Comparison of ENCODE assay signal across 12 mouse cellular contexts in genomic region chr8:69915748-69916147, GRCm38 (mm10). TPM values are rescaled to one million over a fixed set of nuclear protein-coding genes. Genes with fewer than 3 reads are reported as not detected.
DNase-seq lines count a peak whose midpoint lies in the region; ATAC-seq and TF ChIP-seq lines count a peak whose summit lies in the region.
"Had no signal": no experiment of that assay in that cellular context is flagged by ENCODE, and none has a peak within 500 bp of the region (broad histone marks: within the 10 kb centered on the region; RNA-seq: fewer than 3 reads in every experiment).

No protein-coding gene starts in this region.

- TF ChIP-seq CTCF in heart, postnatal 0 days (IDR thresholded peaks at IDR 0.05; ENCODE audit: low read depth): peak; percentile 59

- TF ChIP-seq EP300 in heart, postnatal 0 days (IDR thresholded peaks at IDR 0.05; ENCODE audit: low read depth): no peak

- ATAC-seq in hindbrain, embryonic 11.5 days (ENCODE audit: low FRiP score): no peak
- ATAC-seq in hindbrain, embryonic 16.5 days: no peak
- ATAC-seq in heart, postnatal 0 days (ENCODE audit: insufficient read depth, low read depth): peak; percentile 84

- no peaks in the 10 kb centered on the region for H3K4me1 ChIP-seq in hindbrain, embryonic 11.5 days (replicated peaks; ENCODE audit: control insufficient read depth, insufficient read depth, low read length)
- H3K4me1 ChIP-seq in hindbrain, embryonic 16.5 days (ENCODE audit: control insufficient read depth, insufficient read depth, low read depth, low read length): peaks cover 9% of the 10 kb centered on the region
- H3K4me1 ChIP-seq in heart, postnatal 0 days (ENCODE audit: control insufficient read depth, insufficient read depth): no peaks in the 10 kb centered on the region; the same call in 1 of the 2 replicates

- H3K4me2 ChIP-seq in hindbrain, embryonic 11.5 days (replicated peaks; ENCODE audit: low read depth, low read length): no peak overlapping the region
- H3K4me2 ChIP-seq in hindbrain, embryonic 16.5 days (ENCODE audit: low read length): no peak overlapping the region
- no peak overlapping the region for H3K4me2 ChIP-seq in heart, postnatal 0 days (ENCODE audit: low read depth, low read length)
- H3K4me2 ChIP-seq: forebrain, embryonic 12.5 days had no signal

- H3K36me3 ChIP-seq in hindbrain, embryonic 11.5 days (ENCODE audit: control insufficient read depth, insufficient read depth, low read length): peaks cover 19% of the 10 kb centered on the region; the same call in 1 of the 2 replicates
- peaks cover 11% of the 10 kb centered on the region for H3K36me3 ChIP-seq in hindbrain, embryonic 16.5 days (ENCODE audit: control insufficient read depth, insufficient read depth, low read length)
- peaks cover 58% of the 10 kb centered on the region for H3K36me3 ChIP-seq in heart, postnatal 0 days (replicated peaks; ENCODE audit: control insufficient read depth, insufficient read depth, low read length)

- H3K4me3 ChIP-seq in hindbrain, embryonic 11.5 days (ENCODE audit: low read depth, low read length): no peak overlapping the region
- H3K4me3 ChIP-seq in hindbrain, embryonic 16.5 days (ENCODE audit: low read length): no peak overlapping the region
- no peak overlapping the region for H3K4me3 ChIP-seq in heart, postnatal 0 days (ENCODE audit: low read depth, low read length)
- H3K4me3 ChIP-seq: forebrain, embryonic 12.5 days; myocyte had no signal

- H3K9ac ChIP-seq in hindbrain, embryonic 11.5 days (ENCODE audit: low read depth, low read length): no peak overlapping the region
- H3K9ac ChIP-seq in hindbrain, embryonic 16.5 days (ENCODE audit: low read depth, low read length): no peak overlapping the region
- no peak overlapping the region for H3K9ac ChIP-seq in heart, postnatal 0 days (replicated peaks; ENCODE audit: low read depth, low read length)
- H3K9ac ChIP-seq: forebrain, embryonic 12.5 days had no signal

- peak; percentile 33 for DNase-seq in hindbrain, embryonic 11.5 days (ENCODE audit: low spot score)
- peak; percentile 34 for DNase-seq in right cerebral cortex, postnatal 25 days
- DNase-seq in right cerebral cortex, postnatal 4 days: no peak
- DNase-seq in heart, postnatal 0 days (ENCODE audit: low spot score): peak; percentile 92
- no peak for DNase-seq in urinary bladder, postnatal 14 days (ENCODE audit: low spot score)
- DNase-seq in layer of hippocampus, adult 11-12 months (ENCODE audit: low spot score): no peak
- no peak for DNase-seq in adrenal gland, adult 8-10 months
- DNase-seq: kidney, adult 18-20 months had no signal

- no peaks in the 10 kb centered on the region for H3K9me3 ChIP-seq in hindbrain, embryonic 11.5 days (ENCODE audit: control insufficient read depth, low read length)
- no peaks in the 10 kb centered on the region for H3K9me3 ChIP-seq in hindbrain, embryonic 16.5 days (ENCODE audit: control insufficient read depth, low read length)
- no peaks in the 10 kb centered on the region for H3K9me3 ChIP-seq in heart, postnatal 0 days (replicated peaks; ENCODE audit: control insufficient read depth, low read length)
- H3K9me3 ChIP-seq: forebrain, embryonic 12.5 days had no signal

- H3K27ac ChIP-seq in hindbrain, embryonic 11.5 days (ENCODE audit: low read depth, low read length): no peak overlapping the region
- no peak overlapping the region for H3K27ac ChIP-seq in hindbrain, embryonic 16.5 days (ENCODE audit: low read depth, low read length)
- peak overlapping the region; percentile 79 for H3K27ac ChIP-seq in heart, postnatal 0 days (ENCODE audit: low read depth)
- H3K27ac ChIP-seq: forebrain, embryonic 12.5 days had no signal

- H3K27me3 ChIP-seq in hindbrain, embryonic 11.5 days (ENCODE audit: control insufficient read depth, insufficient read depth, low read length): no peaks in the 10 kb centered on the region
- no peaks in the 10 kb centered on the region for H3K27me3 ChIP-seq in hindbrain, embryonic 16.5 days (replicated peaks; ENCODE audit: control insufficient read depth, insufficient read depth, low read length)
- no peaks in the 10 kb centered on the region for H3K27me3 ChIP-seq in heart, postnatal 0 days (ENCODE audit: control insufficient read depth, insufficient read depth, low read length)
- H3K27me3 ChIP-seq: forebrain, embryonic 12.5 days had no signal

- 46% methylated on average over 5 of the region's 5 CpGs for WGBS in hindbrain, embryonic 11.5 days
- 33% methylated on average over 5 of the region's 5 CpGs for WGBS in hindbrain, embryonic 16.5 days
- WGBS in heart, postnatal 0 days: 22% methylated on average over 5 of the region's 5 CpGs

RNA-seq across cellular contexts. Expression of gene Yjefn3, which starts 13.2 kb away (rescaled TPM):
- 4.6 and 6.1 TPM in 2 replicates for polyA plus RNA-seq in hindbrain, embryonic 11.5 days (2014; fragmentation: Nextera tagmentation; extraction: Ambion mirVana)
- polyA plus RNA-seq in hindbrain, embryonic 16.5 days (2015; fragmentation: Nextera tagmentation; extraction: Ambion mirVana): 13.6 and 14.3 TPM in 2 replicates
- 1.2 and 22.3 TPM in 2 replicates for total RNA-seq in heart, postnatal 0 days (2014; rRNA removed; ENCODE audit: low replicate concordance)
- 12.9 and 13.9 TPM in 2 replicates for polyA plus RNA-seq in heart, postnatal 0 days (2015; fragmentation: Nextera tagmentation; extraction: Ambion mirVana)
- total RNA-seq in adrenal gland, adult 8-10 months (2022): 1 to 10 TPM in 1 of 4 experiments, under 1 TPM in 1, not detected in 2; 0.38 to 1.3 TPM

RNA-seq across cellular contexts. Expression of gene Ndufa13, which starts 13.4 kb away (rescaled TPM):
- 169 and 174 TPM in 2 replicates for polyA plus RNA-seq in hindbrain, embryonic 11.5 days (2014; fragmentation: Nextera tagmentation; extraction: Ambion mirVana)
- polyA plus RNA-seq in hindbrain, embryonic 16.5 days (2015; fragmentation: Nextera tagmentation; extraction: Ambion mirVana): 191 and 216 TPM in 2 replicates
- total RNA-seq in heart, postnatal 0 days (2014; rRNA removed; ENCODE audit: low replicate concordance): 223 and 232 TPM in 2 replicates
- 666 and 702 TPM in 2 replicates for polyA plus RNA-seq in heart, postnatal 0 days (2015; fragmentation: Nextera tagmentation; extraction: Ambion mirVana)
- 100 to 1,000 TPM; 102 to 174 (median 123) TPM for total RNA-seq in adrenal gland, adult 8-10 months (2022)

RNA-seq across cellular contexts. Expression of gene Tssk6, which starts 13.8 kb away (rescaled TPM):
- polyA plus RNA-seq in hindbrain, embryonic 11.5 days (2014; fragmentation: Nextera tagmentation; extraction: Ambion mirVana): 4.2 and 4.3 TPM in 2 replicates
- 3.5 and 3.7 TPM in 2 replicates for polyA plus RNA-seq in hindbrain, embryonic 16.5 days (2015; fragmentation: Nextera tagmentation; extraction: Ambion mirVana)
- 0.11 TPM in 1 of 2 replicates, not detected in the other for total RNA-seq in heart, postnatal 0 days (2014; rRNA removed; ENCODE audit: low replicate concordance)
- polyA plus RNA-seq in heart, postnatal 0 days (2015; fragmentation: Nextera tagmentation; extraction: Ambion mirVana): 1.1 and 1.2 TPM in 2 replicates
- total RNA-seq in adrenal gland, adult 8-10 months (2022): under 1 TPM; 0.34 to 0.59 (median 0.38) TPM
- total RNA-seq: liver, adult 2 months had no signal

RNA-seq across cellular contexts. Expression of gene Cilp2, which starts 28.3 kb away (rescaled TPM):
- 0.50 and 0.73 TPM in 2 replicates for polyA plus RNA-seq in hindbrain, embryonic 11.5 days (2014; fragmentation: Nextera tagmentation; extraction: Ambion mirVana)
- 6.6 and 7.0 TPM in 2 replicates for polyA plus RNA-seq in hindbrain, embryonic 16.5 days (2015; fragmentation: Nextera tagmentation; extraction: Ambion mirVana)
- total RNA-seq in heart, postnatal 0 days (2014; rRNA removed; ENCODE audit: low replicate concordance): 0.23 and 0.43 TPM in 2 replicates
- polyA plus RNA-seq in heart, postnatal 0 days (2015; fragmentation: Nextera tagmentation; extraction: Ambion mirVana): 0.36 and 0.49 TPM in 2 replicates
- total RNA-seq in adrenal gland, adult 8-10 months (2022): under 1 TPM in 2 of 4 experiments, not detected in 2; 0.06 to 0.08 TPM
- total RNA-seq: liver, adult 2 months had no signal

Comparison
In these comparisons a context has a peak if more than half of its experiments do, and no peak if none do; other contexts are left out.
1. DNase-seq: peak in hindbrain, embryonic 11.5 days (single experiment), right cerebral cortex, postnatal 25 days (single experiment) and heart, postnatal 0 days (single experiment); none in right cerebral cortex, postnatal 4 days (single experiment), urinary bladder, postnatal 14 days (single experiment), layer of hippocampus, adult 11-12 months (single experiment) and adrenal gland, adult 8-10 months (single experiment).